In the genomic region with DNA sequence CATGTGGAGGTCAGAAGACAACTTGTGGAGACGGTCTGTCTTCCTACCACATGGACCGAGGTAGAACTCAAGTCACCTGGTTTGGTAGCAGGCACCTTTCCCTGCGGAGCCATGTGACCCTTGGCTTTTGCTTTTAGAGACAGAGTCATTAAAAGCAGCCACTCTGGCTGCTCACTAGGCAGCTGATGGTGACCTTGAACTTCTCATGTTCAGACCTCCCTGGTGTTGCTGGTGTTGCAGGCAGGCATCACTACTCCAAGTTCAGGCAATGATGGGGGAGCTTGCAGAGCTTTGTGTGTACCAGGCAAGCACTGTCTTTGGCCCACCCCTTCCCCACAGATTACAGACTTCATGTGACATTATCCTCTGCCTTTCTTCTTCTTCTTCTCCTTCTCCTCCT, we compare ENCODE assay signal across 24 mouse cellular contexts.
"Had no signal": no experiment of that assay in that cellular context is flagged by ENCODE, and none has a peak within 500 bp of the region (broad histone marks: within the 10 kb centered on the region; RNA-seq: fewer than 3 reads in every experiment).

No protein-coding gene starts in this region.

- ATAC-seq: inflammation-experienced regulatory T-cells, adult 6 months; intestine, embryonic 16.5 days had no signal

- DNase-seq: gastrocnemius, adult 2 months; gastrocnemius, postnatal 10 days; gastrocnemius, postnatal 25 days; heart, adult 18-20 months; heart, postnatal 10 days; heart, postnatal 4 days; kidney, adult 11 months; kidney, adult 2 months; kidney, adult 9 months; kidney, postnatal 14 days; kidney, postnatal 4 days; liver; liver, embryonic 13.5 days had no signal

- H3K36me3 ChIP-seq: heart, embryonic 10.5 days; heart, embryonic 12.5 days; hindbrain, embryonic 10.5 days; hindbrain, embryonic 12.5 days; kidney, embryonic 15.5 days; liver, embryonic 13.5 days had no signal

- H3K4me3 ChIP-seq: gastrocnemius, adult 2 months; heart, embryonic 10.5 days; heart, embryonic 12.5 days; hindbrain, embryonic 10.5 days; hindbrain, embryonic 12.5 days; kidney, embryonic 15.5 days; layer of hippocampus, adult 2 months; left cerebral cortex, adult 2 months; liver, embryonic 13.5 days had no signal

- H3K9me3 ChIP-seq: heart, embryonic 10.5 days; heart, embryonic 12.5 days; hindbrain, embryonic 10.5 days; hindbrain, embryonic 12.5 days; kidney, embryonic 15.5 days; liver, embryonic 13.5 days had no signal

- H3K4me2 ChIP-seq: heart, embryonic 12.5 days; hindbrain, embryonic 12.5 days; hindbrain, embryonic 14.5 days; kidney, embryonic 15.5 days; liver, embryonic 13.5 days had no signal

- H3K9ac ChIP-seq: heart, embryonic 12.5 days; hindbrain, embryonic 12.5 days; hindbrain, embryonic 14.5 days; kidney, embryonic 15.5 days; liver, embryonic 13.5 days had no signal

- H3K27ac ChIP-seq: gastrocnemius, adult 2 months; heart, embryonic 10.5 days; hindbrain, embryonic 12.5 days; hindbrain, embryonic 14.5 days; kidney, embryonic 15.5 days; kidney, postnatal 0 days; layer of hippocampus, adult 2 months; left cerebral cortex, adult 2 months; liver, embryonic 13.5 days had no signal
